Mouse (Mus musculus) spleen, adult 2 months (tissue): ENCODE measurements around the gene Espn. TPM values are rescaled to one million over a fixed set of nuclear protein-coding genes. Genes with fewer than 3 reads are reported as not detected.

Experiments used
- DNase-seq, 2 experiments: peaks; one replicate each; pipeline versions ENCODE4 v3.0.0 to v3.0.0-alpha.2; 2012 to 2021; ENCODE audit warnings: low spot score in 2 of 2, low read depth in 1 of 2
- H3K27ac ChIP-seq: fragments of 200-500 bp; 2 replicates; pipeline ENCODE4 v1.5.1; 2012; ENCODE audit warnings: low read length, inconsistent platforms; ENCODE audit not compliant: insufficient read depth
- H3K27me3 ChIP-seq: fragments of 200-500 bp; 2 replicates; pipeline ENCODE4 v1.6.1; 2012; ENCODE audit warnings: mild to moderate bottlenecking, moderate library complexity, low read length, inconsistent platforms; ENCODE audit not compliant: control insufficient read depth, insufficient read depth
- H3K36me3 ChIP-seq: fragments of 200-500 bp; 2 replicates; pipeline ENCODE4 v1.6.1; 2012; ENCODE audit warnings: mild to moderate bottlenecking, low read length, inconsistent platforms; ENCODE audit not compliant: control insufficient read depth, insufficient read depth
- H3K4me1 ChIP-seq: fragments of 200-500 bp; 2 replicates; pipeline ENCODE4 v1.6.1; 2011; ENCODE audit warnings: inconsistent platforms; ENCODE audit not compliant: control insufficient read depth, insufficient read depth, insufficient read length
- H3K4me3 ChIP-seq: fragments of 200-500 bp; 2 replicates; pipeline ENCODE4 v1.5.1; 2011; ENCODE audit warnings: mild to moderate bottlenecking, inconsistent platforms; ENCODE audit not compliant: insufficient read depth, insufficient read length; ENCODE audit errors: extremely low read depth
- CTCF ChIP-seq: fragments of 200-500 bp; IDR thresholded peaks from 2 replicates; pipeline ENCODE4 v1.5.1; 2011; ENCODE audit warnings: mild to moderate bottlenecking, inconsistent platforms; ENCODE audit not compliant: insufficient read depth, insufficient read length, insufficient replicate concordance; ENCODE audit errors: extremely low read depth
- POLR2A ChIP-seq: fragments of 200-500 bp; IDR thresholded peaks from 2 replicates; pipeline ENCODE4 v1.6.1; 2011; ENCODE audit warnings: low read depth, low read length, inconsistent platforms
- WGBS: fragments of 180-500 bp; shearing (Covaris S2); methylation state at CpG from one replicate; pipeline ENCODE4 v1.1.7; 2018; 5-methylcytosine and 5-hydroxymethylcytosine counted together
- polyA plus RNA-seq: library from polyadenylated mRNA; depleted of rRNA; stranded (reverse); fragments of >200 nt; gene quantifications from 2 replicates; pipeline ENCODE4 v1.2.3, GENCODE M21; 2012

Gene Espn
- polyA plus RNA-seq, 1 experiment, result 2.1 TPM

- Histone ChIP-seq H3K27ac (peak overlapping the region; percentile 72), H3K27me3 (peaks cover 18% of the 10 kb centered on the region), H3K4me3 (peak overlapping the region; percentile 50; the same call in 1 of the 2 replicates), H3K36me3 (no peaks in the 10 kb centered on the region), H3K4me1 (peaks cover 16% of the 10 kb centered on the region)
- TF ChIP-seq POLR2A (no peak), CTCF (peak; percentile 33; the same call in 1 of the 2 replicates)
- 58% methylated on average over 39 of the region's 39 CpGs for whole genome bisulfite sequencing
- no peak for DNase-seq
These were observed 32.5 kb downstream of the Espn start for GRCm38 (mm10) chr4:152119396-152120292.

- H3K4me3 ChIP-seq, result no peak overlapping the region
- 80% methylated on average over 9 of the region's 9 CpGs for WGBS
- peaks cover 14% of the 10 kb centered on the region for H3K27me3 ChIP-seq
- no peak for DNase-seq
- H3K36me3 ChIP-seq, result no peaks in the 10 kb centered on the region
- H3K4me1 ChIP-seq, result peaks cover 15% of the 10 kb centered on the region
- H3K27ac ChIP-seq, result 0 out of 2 replicates have a peak overlapping the region, but pooled peaks have one; percentile 86
- TF ChIP-seq CTCF (no peak), POLR2A (no peak)
These were observed 34.6 kb downstream of the Espn start for GRCm38 (mm10) chr4:152117538-152117937.

- peak within 1 kb of the TSS; percentile 86 for H3K27ac ChIP-seq
- no peak for DNase-seq
- no peaks in the 10 kb centered on the region for H3K36me3 ChIP-seq
- 4% methylated on average over 29 of the region's 30 CpGs for WGBS
- H3K27me3 ChIP-seq, result peaks cover 13% of the 10 kb centered on the region
- TF ChIP-seq POLR2A (no peak), CTCF (no peak)
- peak within 1 kb of the TSS; percentile 59 for H3K4me3 ChIP-seq
- peaks cover 11% of the 10 kb centered on the region for H3K4me1 ChIP-seq
These were observed 36.1 kb downstream of the Espn start, which contains the start of gene Tnfrsf25 for GRCm38 (mm10) chr4:152115921-152116612. TSS of gene Tnfrsf25 (plus strand) at chr4:152115934.

GRCm38 (mm10) chr4:152114080-152114479 is 38.1 kb downstream of the Espn start:
- Histone ChIP-seq H3K4me3 (no peak overlapping the region), H3K27ac (no peak overlapping the region), H3K4me1 (peaks cover 4% of the 10 kb centered on the region; the same call in 1 of the 2 replicates), H3K36me3 (no peaks in the 10 kb centered on the region), H3K27me3 (peaks cover 6% of the 10 kb centered on the region)
- 94% methylated on average over 16 of the region's 16 CpGs for WGBS
- DNase-seq, result no peak
- TF ChIP-seq POLR2A (no peak), CTCF (no peak)

- WGBS, result 82% methylated on average over 9 of the region's 9 CpGs
- no peak overlapping the region for H3K27ac ChIP-seq
- H3K36me3 ChIP-seq, result no peaks in the 10 kb centered on the region
- H3K4me1 ChIP-seq, result peaks cover 4% of the 10 kb centered on the region; the same call in 1 of the 2 replicates
- TF ChIP-seq CTCF (no peak), POLR2A (no peak)
- DNase-seq, result no peak
- peaks cover 6% of the 10 kb centered on the region for H3K27me3 ChIP-seq
- no peak overlapping the region for H3K4me3 ChIP-seq
These were observed 39.8 kb downstream of the Espn start for GRCm38 (mm10) chr4:152112329-152112728.

- H3K27me3 ChIP-seq, result peaks cover under 1% of the 10 kb centered on the region; the same call in 1 of the 2 replicates
- no peak for DNase-seq
- no peak for TF ChIP-seq POLR2A
- no peak for TF ChIP-seq CTCF
- no peaks in the 10 kb centered on the region for H3K36me3 ChIP-seq
- WGBS, result 79% methylated on average over 4 of the region's 4 CpGs
- H3K4me1 ChIP-seq, result 0 out of 2 replicates have a peak, but pooled peaks cover under 1% of the 10 kb centered on the region
- H3K4me3 ChIP-seq, result no peak overlapping the region
- H3K27ac ChIP-seq, result no peak overlapping the region
These were observed 41.5 kb downstream of the Espn start for GRCm38 (mm10) chr4:152110689-152111088.
